Mouse (Mus musculus) c-Kit-negative CD71-positive TER-119-positive erythroid progenitor cells, embryonic 14.5 days (primary cell): ENCODE data around the gene Cul3.
"Not testable (repeated sequence)": the region's sequence is repeated elsewhere in the genome, so short reads cannot be mapped to it uniquely, and the experiment has no call there.

ENCODE experiments used
- DNase-seq: peaks from one replicate; pipeline ENCODE4 v3.0.0-alpha.2; 2013; ENCODE audit warnings: low read depth, low spot score

Gene Cul3

DNA sequence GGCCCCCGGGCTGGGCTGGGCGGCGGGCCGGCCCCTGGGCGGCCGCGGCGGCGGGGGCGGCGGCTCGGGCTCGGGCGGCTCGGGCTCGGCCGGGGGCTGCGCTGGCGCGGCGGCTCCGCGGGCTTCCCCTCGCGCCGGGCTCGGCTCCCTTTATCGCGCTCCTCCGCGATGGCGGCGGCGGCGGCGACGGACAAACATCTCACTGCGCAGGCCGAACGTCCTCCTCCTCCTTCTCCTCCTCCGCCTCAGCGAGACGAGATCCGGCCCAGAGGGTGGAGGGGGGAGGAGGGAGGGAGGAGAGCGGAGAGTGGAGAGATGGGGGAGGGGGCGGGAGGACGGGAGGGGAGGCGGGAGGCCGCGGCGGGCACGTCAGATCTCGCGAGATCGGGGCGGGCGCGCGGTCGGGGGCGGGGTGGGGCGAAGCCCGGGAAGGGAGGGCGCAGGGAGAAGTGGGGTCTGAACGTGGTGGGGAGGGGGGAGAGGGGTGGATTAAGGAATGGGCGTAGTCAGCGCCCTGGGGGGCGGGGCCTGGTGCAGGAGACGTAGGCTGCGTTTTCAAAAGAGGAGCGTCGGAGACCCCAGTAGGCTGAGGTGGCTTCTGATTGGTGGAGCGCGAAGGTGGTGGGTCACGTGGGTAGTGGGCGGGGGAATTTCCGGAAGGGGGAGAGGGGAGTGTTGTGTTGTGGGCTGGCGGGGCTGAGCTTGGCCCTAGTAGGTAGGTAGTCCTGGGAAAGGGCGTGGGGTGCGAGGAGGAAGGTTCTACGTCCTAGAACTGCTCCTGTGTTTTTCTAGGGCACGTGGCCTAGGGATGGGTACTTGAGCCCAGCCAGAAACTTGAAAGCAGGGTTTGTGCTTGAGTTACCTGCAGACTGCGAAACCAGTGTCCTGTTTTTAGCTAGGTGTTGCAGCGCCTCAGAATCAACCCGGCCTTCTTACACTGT, at the start of gene Cul3:
TSS of gene Cul3 (minus strand) at position 45 of the 941 bp plus-strand sequence.
- peak; percentile 74 for DNase-seq

DNA sequence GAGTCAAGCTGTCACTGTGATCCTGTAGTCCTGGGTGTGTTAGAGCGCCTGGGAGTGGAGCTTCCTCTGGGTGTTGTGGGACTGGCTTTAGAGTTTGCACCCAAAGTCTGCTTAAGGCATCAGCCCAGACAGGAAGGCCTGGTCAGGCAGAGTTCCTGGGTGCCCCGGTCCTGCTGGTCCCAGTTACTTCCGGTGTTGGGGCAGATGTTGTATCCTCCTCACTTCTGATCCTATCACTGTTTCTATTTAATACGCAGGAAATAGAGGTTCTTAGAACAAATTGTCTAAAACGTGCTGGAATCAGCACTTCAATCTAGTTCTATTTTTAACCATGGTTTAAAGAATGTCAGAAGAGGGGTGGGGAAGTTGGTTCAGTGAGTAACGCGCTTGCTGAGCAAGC, 49.2 kb upstream of the Cul3 start:
- no peak for DNase-seq

DNA sequence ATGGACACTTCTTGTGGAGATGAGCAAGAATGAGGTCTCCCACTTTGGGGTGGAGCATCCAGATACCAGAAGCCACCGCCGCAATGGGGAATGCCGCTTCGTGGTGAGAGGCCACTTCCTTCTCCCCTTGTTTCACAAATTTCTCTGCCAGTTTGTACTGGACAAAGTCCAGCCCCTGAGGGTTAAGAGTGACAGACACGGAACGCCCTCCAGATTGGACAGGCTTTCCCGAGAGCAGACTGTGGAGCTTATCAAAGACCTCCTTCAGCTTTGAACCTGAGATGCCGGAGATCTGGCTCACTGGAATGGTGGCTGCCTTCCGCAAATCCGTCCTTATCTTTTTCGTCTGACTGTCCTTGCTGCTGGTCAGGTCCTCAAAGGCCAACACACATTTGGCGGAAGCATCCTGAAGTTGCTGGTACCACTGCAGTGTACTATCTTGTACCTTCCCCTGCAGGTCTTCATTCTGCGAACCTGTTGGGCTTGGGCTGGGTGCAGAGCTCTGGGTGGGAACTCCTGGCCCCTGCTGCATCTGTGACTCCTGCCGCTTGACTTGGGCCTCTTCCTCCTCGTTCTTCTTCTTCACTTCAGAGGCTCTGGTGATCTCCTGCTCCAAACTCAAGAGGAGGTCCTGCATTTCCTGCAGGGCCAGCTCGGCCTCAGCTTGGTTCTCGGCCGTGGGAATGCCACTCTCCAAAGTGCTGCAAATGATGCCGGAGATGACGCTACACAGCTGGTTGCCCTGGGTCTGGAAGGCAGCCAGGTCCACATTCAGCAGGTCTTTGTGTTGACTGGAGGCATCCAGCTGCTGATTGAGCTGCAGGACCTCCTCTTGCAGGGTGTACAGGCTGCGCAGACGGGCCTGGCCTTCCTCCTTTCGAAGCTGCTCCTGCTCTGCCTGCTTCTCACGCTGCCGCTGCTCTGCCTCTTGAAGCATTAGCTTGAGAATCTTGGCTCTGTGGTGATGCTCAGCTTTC, 43.6 kb upstream of the Cul3 start:
- no peak for DNase-seq

DNA sequence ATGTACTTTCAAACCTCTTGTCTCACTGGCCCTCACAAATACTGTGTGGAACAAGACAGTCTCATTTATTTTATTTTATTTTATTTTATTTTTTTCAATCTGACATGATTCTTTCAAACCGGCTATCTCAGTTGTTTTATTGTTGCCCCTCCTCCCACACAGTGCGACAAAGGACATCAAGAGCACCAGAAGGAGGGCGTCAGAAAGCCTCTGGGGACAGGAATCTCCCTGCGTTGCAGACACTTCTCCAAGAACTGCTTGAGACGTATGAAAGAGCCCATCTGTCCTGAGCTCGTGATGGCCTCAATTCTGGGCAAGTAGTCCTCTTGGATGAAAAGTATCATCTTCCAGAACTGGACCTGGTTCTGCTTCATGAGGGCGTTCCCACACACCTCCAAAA, 42.6 kb upstream of the Cul3 start:
- DNase-seq: no peak

DNA sequence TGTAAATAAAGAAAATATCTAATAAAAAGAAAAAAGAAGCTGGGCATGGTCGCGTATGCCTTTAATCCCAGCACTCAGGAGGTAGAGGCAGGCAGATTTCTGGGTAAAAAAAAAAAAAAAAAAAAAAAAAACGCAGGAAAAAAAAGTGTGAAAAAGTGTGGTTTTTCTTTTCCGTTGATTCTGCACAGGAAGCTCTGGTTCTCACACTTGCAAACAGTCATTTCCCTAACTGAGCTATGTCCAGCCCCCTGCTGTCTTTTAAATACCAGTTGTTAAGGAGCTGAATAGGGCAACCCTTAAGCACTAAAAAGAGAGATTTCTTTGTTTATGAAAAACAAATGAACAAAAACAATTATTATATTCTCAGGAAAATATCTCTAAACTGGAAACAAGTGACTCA, 41.0 kb upstream of the Cul3 start:
- DNase-seq: no peak

DNA sequence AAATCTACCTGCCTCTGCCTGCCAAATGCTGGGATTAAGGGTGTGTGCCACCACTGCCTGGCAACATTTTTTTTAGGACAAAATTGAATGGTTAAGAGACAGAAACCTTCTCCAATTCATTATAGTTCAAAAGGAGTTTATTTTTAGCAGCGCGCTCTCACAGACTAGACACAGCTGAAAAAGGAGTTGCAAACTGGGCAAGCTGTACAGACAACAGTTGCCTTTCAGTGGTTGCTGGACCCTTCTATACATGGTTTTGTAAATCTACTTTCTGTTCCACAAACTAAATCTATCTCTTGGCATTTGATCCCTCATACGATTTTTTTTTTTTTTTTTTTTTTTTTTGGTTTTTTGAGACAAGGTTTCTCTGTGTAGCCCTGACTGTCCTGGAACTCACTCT, 31.7 kb upstream of the Cul3 start:
- no peak for DNase-seq

DNA sequence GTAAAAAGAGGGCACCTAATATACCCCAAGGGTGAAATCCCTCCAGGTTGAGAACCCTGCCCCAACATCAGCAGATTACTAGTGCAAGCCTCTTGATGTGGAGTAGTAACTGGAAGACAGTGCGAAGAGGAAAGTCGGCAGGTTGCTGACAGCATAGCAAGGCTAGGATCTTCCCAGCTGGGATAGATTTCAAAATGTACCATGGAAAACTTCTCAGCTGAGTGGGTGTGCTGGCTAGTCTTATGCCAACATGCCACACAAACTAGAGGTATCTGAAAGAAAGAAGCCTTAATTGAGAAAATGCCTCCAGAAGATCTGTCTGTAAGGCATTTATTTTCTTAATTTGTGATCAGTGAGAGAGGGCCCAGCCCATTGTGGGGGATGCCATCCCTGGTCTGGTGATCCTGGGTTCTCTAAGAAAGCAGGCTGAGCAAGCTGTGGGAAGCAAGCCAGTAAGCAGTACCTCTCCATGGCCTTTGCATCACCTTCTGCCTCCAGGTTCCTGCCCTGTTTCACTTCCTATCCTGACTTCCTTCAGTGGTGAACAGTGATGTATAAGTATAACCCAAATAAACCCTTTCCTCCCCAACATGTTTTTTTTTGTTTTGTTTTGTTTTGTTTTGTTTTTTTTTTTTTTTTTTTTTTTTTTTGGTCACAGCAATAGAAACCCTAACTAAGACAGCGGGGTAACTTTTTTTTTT, 31.1 kb upstream of the Cul3 start:
- DNase-seq: no peak

DNA sequence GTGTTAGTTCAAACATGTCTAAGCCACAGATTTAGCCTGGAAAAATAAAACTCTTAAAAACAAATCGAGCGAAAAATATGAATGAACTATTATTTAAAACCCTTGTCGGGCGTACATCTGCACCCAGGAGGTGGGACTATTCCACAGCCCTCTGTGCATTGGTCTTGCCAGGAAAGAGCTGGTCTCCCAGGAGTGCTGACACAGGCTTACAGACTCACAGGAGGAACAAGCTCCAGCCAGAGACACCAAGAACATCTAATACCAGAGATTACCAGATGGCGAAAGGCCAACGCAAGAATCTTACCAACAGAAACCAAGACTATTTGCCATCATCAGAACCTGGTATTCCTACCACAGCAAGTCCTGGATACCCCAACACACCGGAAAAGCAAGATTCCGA, 23.2 kb upstream of the Cul3 start:
- DNase-seq: no peak

DNA sequence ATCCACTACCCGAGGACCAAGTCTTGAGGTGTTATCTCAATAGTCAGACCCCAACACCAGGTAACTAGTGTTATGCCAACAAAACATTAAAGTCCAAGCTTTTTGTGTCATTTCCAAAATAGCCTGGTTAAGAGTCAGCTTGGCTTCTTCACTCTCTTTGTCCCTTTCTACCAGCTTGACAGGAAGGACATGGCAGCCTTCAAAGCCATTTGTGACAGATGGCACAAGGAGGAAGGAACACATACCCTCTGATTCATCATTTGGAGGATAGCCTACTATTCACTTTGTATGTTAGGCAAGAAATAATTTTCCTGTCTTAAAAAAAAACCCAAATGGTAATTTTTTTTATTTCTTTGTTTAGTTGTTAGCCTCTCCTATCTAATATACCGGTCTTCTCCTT, 22.7 kb upstream of the Cul3 start:
- no peak for DNase-seq

DNA sequence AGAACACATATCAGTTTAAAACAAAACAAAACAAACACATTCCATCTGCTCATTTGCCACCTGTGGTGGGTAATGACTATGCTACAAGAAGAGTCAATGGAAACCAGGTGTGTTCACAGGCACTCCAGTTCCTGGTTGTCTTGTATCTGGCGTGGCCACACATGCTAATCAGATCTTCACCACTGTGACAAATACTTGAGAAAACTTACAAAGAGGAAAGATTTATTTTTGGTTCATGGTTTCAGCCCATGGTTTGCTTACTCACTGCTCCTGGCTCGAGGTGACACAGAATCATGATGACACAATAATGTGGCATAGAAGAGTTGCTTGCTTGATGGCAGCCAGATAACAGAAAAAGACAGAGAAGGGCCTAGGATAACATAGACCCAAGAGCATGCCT, 22.1 kb upstream of the Cul3 start:
- no peak for DNase-seq

DNA sequence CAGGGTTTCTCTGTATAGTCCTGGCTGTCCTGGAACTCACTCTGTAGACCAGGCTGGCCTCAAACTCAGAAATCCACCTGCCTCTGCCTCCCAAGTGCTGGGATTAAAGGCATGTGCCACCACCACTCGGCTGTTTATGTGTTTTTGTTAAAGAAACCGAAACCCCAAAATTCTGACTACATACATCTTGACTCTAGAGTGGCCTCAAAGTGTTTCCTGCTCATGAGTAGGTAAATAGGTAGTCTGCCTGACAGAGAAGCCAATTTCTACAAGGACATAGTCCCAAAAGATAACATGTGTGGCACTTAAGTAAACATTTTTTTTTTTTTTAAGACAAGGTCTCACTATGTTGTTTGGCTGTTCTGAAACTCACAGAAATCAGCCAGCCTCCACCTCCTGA, 21.5 kb upstream of the Cul3 start:
- DNase-seq: not testable (repeated sequence)

DNA sequence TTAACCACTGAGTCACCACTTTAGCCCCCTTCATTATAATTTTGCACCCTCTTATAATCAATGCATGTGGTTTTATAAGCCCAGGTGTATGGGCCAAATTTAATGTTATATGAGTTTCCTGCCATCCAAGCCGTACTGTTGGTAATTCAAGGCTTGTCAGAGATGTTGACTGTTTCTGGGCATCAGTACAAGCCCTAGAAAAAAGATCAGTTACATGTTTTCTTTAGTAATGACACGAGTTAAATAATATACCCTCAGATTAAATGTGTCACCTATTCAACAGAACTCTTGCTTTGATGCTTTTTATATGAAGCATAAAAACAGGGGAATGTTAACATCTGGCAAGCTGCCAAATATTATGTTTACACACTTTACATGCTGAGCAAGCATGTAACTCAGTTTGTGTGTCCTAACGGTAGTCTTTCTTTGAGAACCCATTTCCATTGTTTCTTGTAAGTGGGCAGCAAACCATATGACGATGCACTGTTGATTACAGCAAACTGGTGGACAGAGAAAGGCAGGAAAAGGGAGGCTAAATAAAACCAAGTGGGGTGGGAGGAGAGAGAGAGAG, 19.8 kb upstream of the Cul3 start:
- DNase-seq: no peak

DNA sequence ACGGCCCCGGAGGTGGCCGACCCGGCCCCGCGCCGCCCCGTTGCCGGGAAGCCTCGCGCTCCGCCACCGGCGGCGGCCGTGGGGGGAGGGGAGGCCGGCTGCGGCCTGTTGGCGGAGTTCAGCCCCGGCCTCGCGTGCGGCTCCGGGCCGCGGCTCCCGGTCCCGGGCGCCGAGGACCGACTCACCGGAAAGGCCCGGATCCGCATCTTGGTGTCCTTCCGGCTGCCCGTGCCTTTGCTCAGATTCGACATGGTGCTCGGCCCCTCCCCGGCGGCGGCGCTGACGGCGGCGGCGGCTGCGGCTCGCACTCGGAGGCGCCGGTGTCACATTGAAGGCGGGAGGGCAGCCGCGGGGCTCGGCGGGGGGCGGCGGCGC, 232 bp downstream of the Cul3 start:
- peak; percentile 50 for DNase-seq

DNA sequence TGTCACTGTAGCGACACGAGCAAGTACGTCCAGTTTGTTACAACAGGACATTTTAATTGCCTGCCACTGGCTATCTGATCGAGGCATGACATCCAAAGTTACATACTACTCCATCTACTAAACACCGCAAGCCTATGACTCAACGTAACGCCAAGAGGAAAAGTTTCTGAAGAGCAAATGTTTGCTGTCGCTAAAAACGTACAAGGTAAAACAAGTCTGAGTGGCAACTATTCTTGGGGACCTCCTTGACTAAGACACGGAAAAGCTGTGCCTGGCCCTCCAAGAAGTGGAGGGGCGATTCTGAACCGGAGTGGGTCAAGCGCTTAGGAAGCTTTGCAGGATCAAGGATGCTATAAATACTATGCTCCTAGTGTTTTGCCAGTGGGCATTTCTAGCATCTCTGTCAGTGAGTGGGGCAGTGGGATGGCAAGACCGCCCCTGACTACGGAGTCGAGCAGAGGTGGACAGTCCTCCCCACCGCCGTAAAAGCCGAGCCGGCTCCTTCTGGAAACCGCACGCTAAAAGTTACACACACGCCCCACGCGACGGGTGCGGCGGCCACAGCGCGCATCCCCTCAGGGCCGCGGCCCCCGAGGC, 757 bp downstream of the Cul3 start:
- DNase-seq: peak; percentile 44

DNA sequence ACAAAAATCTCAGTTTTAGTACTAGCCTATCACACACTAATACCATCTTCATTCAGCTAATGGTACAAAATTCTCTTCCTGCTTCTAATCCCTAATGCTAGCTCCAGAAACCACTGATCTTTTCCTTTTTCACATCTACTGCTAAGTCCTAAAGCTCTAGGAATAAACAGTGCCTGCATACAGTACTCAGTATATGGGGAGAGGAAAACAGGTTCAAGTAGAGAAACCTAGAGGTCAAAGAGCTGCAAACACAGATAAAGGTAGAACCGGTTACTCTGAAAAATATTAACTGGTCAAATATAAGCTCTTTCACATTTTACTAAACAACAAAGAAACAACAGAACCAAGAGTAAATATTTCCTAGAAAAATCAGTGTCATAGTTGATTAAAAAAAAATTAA, 1.9 kb downstream of the Cul3 start:
- no peak for DNase-seq

DNA sequence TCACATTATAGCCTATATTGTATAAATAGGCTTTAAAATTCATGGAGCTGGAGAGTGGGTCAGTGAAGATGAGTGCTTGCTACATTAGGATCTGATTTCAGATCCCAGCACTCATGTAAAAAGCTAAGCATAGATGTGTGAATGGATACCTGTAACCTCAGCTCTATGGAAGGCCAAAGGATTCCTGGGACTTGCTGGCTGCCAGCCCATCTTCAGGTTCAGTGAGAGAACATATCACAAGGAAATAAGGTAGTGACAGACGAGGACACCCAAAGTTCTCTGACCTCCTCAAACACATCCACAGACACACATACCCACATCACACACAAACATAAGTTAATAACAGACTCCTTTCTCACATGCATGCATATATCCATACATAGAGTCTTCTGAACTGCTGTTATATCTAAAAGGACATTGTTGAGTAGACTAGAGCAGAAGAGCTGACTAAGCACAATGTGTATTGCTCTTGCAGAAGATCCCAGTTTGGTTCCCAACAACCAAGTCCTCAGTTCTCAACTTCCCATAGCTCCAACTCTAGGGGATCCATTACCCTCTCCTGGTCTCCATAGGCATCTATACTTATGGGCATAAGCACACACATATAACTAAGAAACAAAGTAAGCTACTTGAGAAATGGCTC, 4.4 kb downstream of the Cul3 start:
- no peak for DNase-seq

DNA sequence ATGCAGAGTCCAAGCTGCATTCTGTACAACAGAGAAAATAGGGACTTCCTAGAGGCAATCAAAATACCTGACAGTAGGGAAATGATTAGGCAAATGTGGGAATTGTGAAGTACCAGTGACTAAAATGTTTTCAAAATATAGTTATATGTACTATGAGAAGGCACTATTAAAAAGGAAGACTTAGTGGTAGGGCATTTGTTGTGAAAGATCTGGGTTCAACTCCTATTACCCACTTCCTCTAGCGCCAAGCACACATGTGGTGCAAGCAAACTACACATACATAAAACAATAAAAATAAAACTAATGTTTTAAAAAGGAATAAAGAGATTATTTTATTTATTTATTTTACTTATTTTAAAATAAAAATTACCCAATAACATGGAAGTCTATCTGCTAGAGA, 5.2 kb downstream of the Cul3 start:
- DNase-seq: no peak

DNA sequence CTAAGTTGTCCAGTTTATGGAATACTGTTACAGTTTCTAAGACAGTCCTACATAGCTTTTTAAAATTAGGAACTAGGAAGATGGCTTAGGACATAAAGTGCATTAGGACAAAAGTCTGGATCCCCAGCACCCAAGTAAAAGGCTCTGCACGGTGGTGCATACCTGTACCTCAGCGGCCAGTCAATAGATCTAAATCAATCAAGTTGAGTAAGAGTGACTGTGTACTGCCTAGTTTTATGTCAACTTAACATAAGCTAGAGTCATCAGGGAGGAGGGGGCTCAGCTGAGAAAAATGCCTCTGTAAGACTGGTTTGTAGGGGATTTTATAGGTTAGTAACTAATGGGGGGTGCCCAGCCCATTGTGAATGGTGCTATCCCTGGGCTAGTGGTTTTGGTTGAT, 9.3 kb downstream of the Cul3 start:
- no peak for DNase-seq

DNA sequence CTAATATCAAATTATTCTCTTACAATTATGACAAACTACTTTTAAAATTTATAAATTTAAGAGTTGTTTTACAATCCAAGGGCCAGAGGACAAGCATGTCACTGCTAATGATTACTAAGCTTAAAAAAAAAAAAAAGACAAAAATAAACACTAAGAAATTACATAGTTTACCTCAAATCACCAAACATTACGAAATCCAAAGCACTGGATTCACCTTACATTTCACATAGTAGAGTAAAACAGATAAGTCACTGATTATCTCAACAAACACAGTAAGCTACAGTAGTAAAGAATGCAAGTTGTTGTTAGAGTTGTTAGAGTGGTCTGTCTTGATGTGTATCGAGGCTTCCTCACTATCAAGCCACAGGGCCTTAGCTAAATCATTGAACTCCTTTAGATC, 14.5 kb downstream of the Cul3 start:
- DNase-seq: no peak

DNA sequence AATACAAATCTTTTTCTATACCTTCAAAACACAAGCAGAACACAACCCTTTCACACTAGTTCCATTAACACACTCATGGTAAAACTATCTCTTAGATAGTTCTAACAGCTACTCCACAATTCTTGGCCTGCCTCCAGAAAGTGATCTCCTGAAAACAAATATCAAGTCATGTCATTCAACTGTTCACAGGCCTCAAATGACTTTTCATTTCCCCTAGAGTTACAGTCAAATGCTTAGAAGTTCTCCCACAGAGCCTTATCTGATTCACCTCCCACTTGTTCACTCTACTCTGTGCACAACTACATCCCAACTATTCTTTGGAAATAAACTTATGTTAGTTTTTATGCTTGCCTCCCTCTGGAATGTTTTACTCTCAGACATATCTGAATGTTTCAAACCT, 15.9 kb downstream of the Cul3 start:
- DNase-seq: no peak
